Mouse (Mus musculus) ES-Bruce4 (cell line): ENCODE results near the gene Pknox2. TPM values are rescaled to one million over a fixed set of nuclear protein-coding genes. Genes with fewer than 3 reads are reported as not detected.

Experiments used
- H3K27ac ChIP-seq: 2 replicates; pipeline ENCODE4 v1.5.1; 2012; ENCODE audit warnings: low read length, inconsistent platforms; ENCODE audit not compliant: insufficient read depth
- H3K27me3 ChIP-seq: 2 replicates; pipeline ENCODE4 v1.6.1; 2012; ENCODE audit warnings: mild to moderate bottlenecking, low read length, inconsistent platforms; ENCODE audit not compliant: control insufficient read depth, poor library complexity, insufficient read depth, severe bottlenecking
- H3K36me3 ChIP-seq: 2 replicates; pipeline ENCODE4 v1.6.1; 2012; ENCODE audit warnings: inconsistent platforms, mild to moderate bottlenecking, low read length, moderate library complexity; ENCODE audit not compliant: control insufficient read depth, poor library complexity, insufficient read depth, severe bottlenecking
- H3K4me1 ChIP-seq: one replicate; pipeline ENCODE4 v1.8.1; 2011; ENCODE audit warnings: low read length; ENCODE audit not compliant: control insufficient read depth, insufficient read depth
- H3K4me3 ChIP-seq: 2 replicates; pipeline ENCODE4 v1.5.1; 2011; ENCODE audit warnings: low read depth, mild to moderate bottlenecking, low read length
- H3K9ac ChIP-seq: 2 replicates; pipeline ENCODE4 v1.6.1; 2012; ENCODE audit warnings: low read depth, mild to moderate bottlenecking, inconsistent platforms; ENCODE audit not compliant: poor library complexity, severe bottlenecking
- H3K9me3 ChIP-seq: replicated peaks from 2 replicates; pipeline ENCODE4 v1.6.1; 2012; ENCODE audit warnings: mild to moderate bottlenecking, low read length, inconsistent platforms; ENCODE audit not compliant: control insufficient read depth, poor library complexity, insufficient read depth, severe bottlenecking
- CTCF ChIP-seq: IDR thresholded peaks from one replicate; pipeline ENCODE4 v1.8.1; 2011; ENCODE audit warnings: low read depth, low read length
- EP300 ChIP-seq: IDR thresholded peaks from 2 replicates; pipeline ENCODE4 v1.6.1; 2011; ENCODE audit warnings: low read depth, low read length; ENCODE audit not compliant: insufficient read depth
- POLR2A ChIP-seq: IDR thresholded peaks from one replicate; pipeline ENCODE4 v1.8.1; 2011; ENCODE audit warnings: low read length; ENCODE audit not compliant: insufficient read depth
- polyA plus RNA-seq: library from polyadenylated mRNA; stranded (reverse); fragments of >200 nt; gene quantifications from 2 replicates; pipeline ENCODE4 v1.2.4, GENCODE M21; 2011; ENCODE audit warnings: low read depth; ENCODE audit not compliant: missing spikeins, insufficient read depth, insufficient read length

Pknox2 gene
- polyA plus RNA-seq, 1 experiment, result 12.3 TPM

GRCm38 (mm10) chr9:36968236-36968635, 179.0 kb downstream of the Pknox2 start:
- H3K9ac ChIP-seq, result no peak overlapping the region
- TF ChIP-seq CTCF, result no peak
- H3K4me3 ChIP-seq, result no peak overlapping the region
- no peaks in the 10 kb centered on the region for H3K4me1 ChIP-seq
- H3K9me3 ChIP-seq, result no peaks in the 10 kb centered on the region
- H3K27ac ChIP-seq, result no peak overlapping the region
- no peaks in the 10 kb centered on the region for H3K27me3 ChIP-seq
- H3K36me3 ChIP-seq, result no peaks in the 10 kb centered on the region

GRCm38 (mm10) chr9:36965720-36966119, 181.5 kb downstream of the Pknox2 start:
- no peak overlapping the region for H3K27ac ChIP-seq
- no peaks in the 10 kb centered on the region for H3K9me3 ChIP-seq
- H3K4me1 ChIP-seq, result no peaks in the 10 kb centered on the region
- H3K9ac ChIP-seq, result no peak overlapping the region
- H3K36me3 ChIP-seq, result no peaks in the 10 kb centered on the region
- TF ChIP-seq POLR2A (no peak), CTCF (no peak), EP300 (no peak)
- H3K4me3 ChIP-seq, result no peak overlapping the region
- H3K27me3 ChIP-seq, result no peaks in the 10 kb centered on the region

- H3K4me3 ChIP-seq, result no peak overlapping the region
- TF ChIP-seq EP300 (no peak), POLR2A (no peak)
Observed at GRCm38 (mm10) chr9:36964230-36964629, 183.0 kb downstream of the Pknox2 start.

GRCm38 (mm10) chr9:36963512-36963911, 183.7 kb downstream of the Pknox2 start:
- no peak overlapping the region for H3K27ac ChIP-seq

More at GRCm38 (mm10) chr9:36964230-36964629, 183.0 kb downstream of the Pknox2 start:
- no peaks in the 10 kb centered on the region for H3K9me3 ChIP-seq
- H3K27ac ChIP-seq, result no peak overlapping the region
- no peak overlapping the region for H3K9ac ChIP-seq
- H3K27me3 ChIP-seq, result no peaks in the 10 kb centered on the region
- no peaks in the 10 kb centered on the region for H3K4me1 ChIP-seq
- H3K36me3 ChIP-seq, result no peaks in the 10 kb centered on the region

GRCm38 (mm10) chr9:36961874-36962273, 185.3 kb downstream of the Pknox2 start:
- Histone ChIP-seq H3K4me3 (no peak overlapping the region), H3K9ac (no peak overlapping the region), H3K27ac (no peak overlapping the region), H3K9me3 (no peaks in the 10 kb centered on the region), H3K4me1 (no peaks in the 10 kb centered on the region), H3K27me3 (no peaks in the 10 kb centered on the region), H3K36me3 (no peaks in the 10 kb centered on the region)
- TF ChIP-seq EP300 (no peak), CTCF (no peak), POLR2A (no peak)

More at GRCm38 (mm10) chr9:36963512-36963911, 183.7 kb downstream of the Pknox2 start:
- TF ChIP-seq CTCF, result no peak
- TF ChIP-seq POLR2A, result no peak
- no peak for TF ChIP-seq EP300
- Histone ChIP-seq H3K4me3 (no peak overlapping the region), H3K9me3 (no peaks in the 10 kb centered on the region), H3K36me3 (no peaks in the 10 kb centered on the region), H3K27me3 (no peaks in the 10 kb centered on the region), H3K4me1 (no peaks in the 10 kb centered on the region), H3K9ac (no peak overlapping the region)

GRCm38 (mm10) chr9:36961153-36961552, 186.1 kb downstream of the Pknox2 start:
- TF ChIP-seq CTCF (no peak), POLR2A (no peak), EP300 (no peak)
- Histone ChIP-seq H3K4me3 (no peak overlapping the region), H3K27me3 (no peaks in the 10 kb centered on the region), H3K36me3 (no peaks in the 10 kb centered on the region), H3K9ac (no peak overlapping the region), H3K4me1 (no peaks in the 10 kb centered on the region), H3K27ac (no peak overlapping the region), H3K9me3 (no peaks in the 10 kb centered on the region)
